Comparison of ENCODE assay signal across 25 mouse cellular contexts in genomic region chr16:88627566-88627965, GRCm38 (mm10). TPM values are rescaled to one million over a fixed set of nuclear protein-coding genes. Genes with fewer than 3 reads are reported as not detected.
"Had no signal": no experiment of that assay in that cellular context is flagged by ENCODE, and none has a peak within 500 bp of the region (broad histone marks: within the 10 kb centered on the region; RNA-seq: fewer than 3 reads in every experiment).

2310079G19Rik (minus strand) TSS chr16:88627666.

- H3K36me3 ChIP-seq: neural tube, embryonic 13.5 days; neural tube, embryonic 15.5 days; stomach, embryonic 15.5 days had no signal

- H3K4me2 ChIP-seq: neural tube, embryonic 13.5 days; neural tube, embryonic 15.5 days; stomach, embryonic 15.5 days had no signal

- H3K9ac ChIP-seq: neural tube, embryonic 13.5 days; neural tube, embryonic 15.5 days; stomach, embryonic 15.5 days had no signal

- H3K4me3 ChIP-seq: neural tube, embryonic 13.5 days; neural tube, embryonic 15.5 days; stomach, embryonic 15.5 days had no signal

- H3K27ac ChIP-seq: neural tube, embryonic 13.5 days; neural tube, embryonic 15.5 days; stomach, embryonic 15.5 days; stomach, postnatal 0 days had no signal

- H3K4me1 ChIP-seq: neural tube, embryonic 13.5 days; neural tube, embryonic 15.5 days; stomach, embryonic 15.5 days had no signal

- DNase-seq: retina, postnatal 1 day; right cerebral cortex, adult 18-20 months; right cerebral cortex, postnatal 14 days; right cerebral cortex, postnatal 25 days; right cerebral cortex, postnatal 4 days; spleen, adult 18-20 months; thymus, adult 18-20 months; thymus, adult 2 months; thymus, postnatal 14 days; thymus, postnatal 25 days; thymus, postnatal 36 days; thymus, postnatal 4 days had no signal

- H3K9me3 ChIP-seq: neural tube, embryonic 13.5 days; neural tube, embryonic 15.5 days; stomach, embryonic 15.5 days had no signal

- H3K27me3 ChIP-seq: neural tube, embryonic 13.5 days; neural tube, embryonic 15.5 days; stomach, embryonic 15.5 days had no signal

RNA-seq across cellular contexts. Expression of gene 2310079G19Rik, which starts in this region (rescaled TPM):
- total RNA-seq: neutrophil, adult 5-6 weeks had no signal
- polyA plus RNA-seq: neural tube, embryonic 13.5 days; neural tube, embryonic 14.5 days; neural tube, embryonic 15.5 days; small intestine, adult 2 months; spleen, adult 2 months; stomach, embryonic 14.5 days; stomach, embryonic 15.5 days; stomach, embryonic 16.5 days; testis, adult 2 months; thymus, adult 2 months; thymus, postnatal 0 days; urinary bladder, adult 2 months had no signal
